Mouse (Mus musculus) neural tube, embryonic 14.5 days (tissue): ENCODE measurements around the gene Cd4. TPM values are rescaled to one million over a fixed set of nuclear protein-coding genes. Genes with fewer than 3 reads are reported as not detected.

Source experiments
- ATAC-seq: fragments of 200-750 bp; cut with Nextera tagmentation; 2 replicates; pipeline ENCODE4 v1.8.0; 2017; ENCODE audit warnings: low read depth, mild to moderate bottlenecking, moderate TSS enrichment, moderate library complexity
- H3K27ac ChIP-seq: fragments of 300-500 bp; sonication (generic); 2 replicates; pipeline ENCODE4 v1.5.1; 2014; ENCODE audit warnings: low read depth, mild to moderate bottlenecking, control low read depth, low read length, moderate library complexity, mixed read lengths
- H3K27me3 ChIP-seq: fragments of 300-500 bp; sonication (generic); 2 replicates; pipeline ENCODE4 v1.6.1; 2014; ENCODE audit warnings: low read length; ENCODE audit not compliant: control insufficient read depth, insufficient read depth
- H3K36me3 ChIP-seq: fragments of 300-500 bp; sonication (generic); 2 replicates; pipeline ENCODE4 v1.6.1; 2014; ENCODE audit warnings: low read length, mixed read lengths; ENCODE audit not compliant: control insufficient read depth, insufficient read depth
- H3K4me1 ChIP-seq: fragments of 300-500 bp; sonication (generic); 2 replicates; pipeline ENCODE4 v1.6.1; 2014; ENCODE audit warnings: low read length; ENCODE audit not compliant: control insufficient read depth, insufficient read depth
- H3K4me2 ChIP-seq: fragments of 300-500 bp; sonication (generic); 2 replicates; pipeline ENCODE4 v1.6.1; 2014; ENCODE audit warnings: mild to moderate bottlenecking, low read depth, low read length, control low read depth
- H3K4me3 ChIP-seq: fragments of 300-500 bp; sonication (generic); 2 replicates; pipeline ENCODE4 v1.5.1; 2014; ENCODE audit warnings: low read depth, low read length, control low read depth, mixed read lengths
- H3K9ac ChIP-seq: fragments of 300-500 bp; sonication (generic); replicated peaks from 2 replicates; pipeline ENCODE4 v1.6.1; 2014; ENCODE audit warnings: low read depth, mild to moderate bottlenecking, control low read depth, low read length, mixed read lengths
- H3K9me3 ChIP-seq: fragments of 300-500 bp; sonication (generic); 2 replicates; pipeline ENCODE4 v1.6.1; 2016; ENCODE audit warnings: low read length; ENCODE audit not compliant: control insufficient read depth
- WGBS: fragments of 180-500 bp; shearing (Covaris S2); extraction: QIAGEN DNeasy Blood & Tissue Kit; methylation state at CpG from one replicate; pipeline ENCODE4 v1.1.7; 2014; 5-methylcytosine and 5-hydroxymethylcytosine counted together
- polyA plus RNA-seq: library from polyadenylated mRNA; unstranded; fragments of >200 nt; fragmentation: Nextera tagmentation; extraction: Ambion mirVana; gene quantifications from 2 replicates; pipeline ENCODE4 v1.2.1, GENCODE M21; 2014

The Cd4 gene
- polyA plus RNA-seq, 1 experiment from 2014 or later: 0.12 TPM

DNA sequence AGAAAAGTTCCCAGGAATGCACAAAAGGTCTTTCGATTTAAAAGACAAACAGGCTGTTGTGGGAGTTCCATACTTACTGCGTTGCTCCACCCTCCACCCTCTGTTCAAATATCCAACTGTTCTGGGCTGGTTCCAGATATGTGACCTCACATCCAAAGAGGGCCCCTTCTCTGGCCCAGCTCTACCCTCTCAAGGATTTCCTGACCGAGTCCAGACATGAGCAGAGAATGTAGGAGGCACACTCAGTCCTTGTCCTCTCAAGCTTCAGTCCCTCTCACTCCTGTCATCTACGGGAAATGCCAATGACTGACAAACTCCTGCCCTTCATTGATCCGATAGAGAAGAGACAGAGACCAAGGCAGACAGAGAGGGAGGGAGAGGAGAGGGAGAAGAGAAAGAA lies 37.9 kb upstream of the Cd4 start:
- WGBS: 57% methylated on average over 5 of the region's 5 CpGs
- Histone ChIP-seq H3K9me3 (no peaks in the 10 kb centered on the region), H3K4me3 (no peak overlapping the region), H3K9ac (no peak overlapping the region), H3K27me3 (no peaks in the 10 kb centered on the region), H3K4me2 (no peak overlapping the region), H3K36me3 (no peaks in the 10 kb centered on the region), H3K4me1 (peaks cover 8% of the 10 kb centered on the region; the same call in 1 of the 2 replicates), H3K27ac (no peak overlapping the region)
- ATAC-seq: no peak

DNA sequence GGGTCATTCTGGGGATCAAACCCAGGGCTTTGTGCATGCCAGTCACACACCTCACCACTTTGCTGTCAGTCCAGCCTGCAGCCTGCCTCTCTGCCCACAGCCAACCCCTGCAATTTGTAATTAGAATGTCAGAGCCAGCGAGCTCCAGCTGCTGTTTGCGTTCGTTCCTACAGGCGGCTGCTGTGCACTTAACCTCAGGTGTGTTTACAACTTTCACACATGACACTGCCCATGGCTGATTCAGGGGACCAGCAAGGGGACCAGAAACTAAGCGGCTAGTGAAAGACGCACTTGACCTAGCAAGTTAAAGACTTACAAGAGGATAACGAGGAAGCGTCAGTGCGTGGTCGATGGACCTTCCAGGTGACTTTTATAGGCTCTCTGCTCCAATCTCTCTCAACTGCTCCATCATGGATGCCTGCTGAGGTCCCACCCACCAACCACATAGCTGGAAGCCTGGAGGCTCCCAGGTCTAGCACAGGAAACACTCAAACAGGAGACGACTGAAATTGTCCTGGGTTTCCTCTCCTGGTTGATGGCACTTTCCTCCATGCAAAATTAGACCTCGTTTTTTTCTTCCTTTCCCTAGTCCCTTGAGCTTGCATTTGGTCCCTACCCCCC lies 37.3 kb upstream of the Cd4 start:
- no peaks in the 10 kb centered on the region for H3K9me3 ChIP-seq
- 37% methylated on average over 12 of the region's 12 CpGs for WGBS
- no peak for ATAC-seq
- no peaks in the 10 kb centered on the region for H3K27me3 ChIP-seq
- H3K9ac ChIP-seq: no peak overlapping the region
- no peaks in the 10 kb centered on the region for H3K36me3 ChIP-seq
- H3K4me3 ChIP-seq: no peak overlapping the region
- H3K4me1 ChIP-seq: peaks cover 10% of the 10 kb centered on the region; the same call in 1 of the 2 replicates
- no peak overlapping the region for H3K4me2 ChIP-seq
- no peak overlapping the region for H3K27ac ChIP-seq

DNA sequence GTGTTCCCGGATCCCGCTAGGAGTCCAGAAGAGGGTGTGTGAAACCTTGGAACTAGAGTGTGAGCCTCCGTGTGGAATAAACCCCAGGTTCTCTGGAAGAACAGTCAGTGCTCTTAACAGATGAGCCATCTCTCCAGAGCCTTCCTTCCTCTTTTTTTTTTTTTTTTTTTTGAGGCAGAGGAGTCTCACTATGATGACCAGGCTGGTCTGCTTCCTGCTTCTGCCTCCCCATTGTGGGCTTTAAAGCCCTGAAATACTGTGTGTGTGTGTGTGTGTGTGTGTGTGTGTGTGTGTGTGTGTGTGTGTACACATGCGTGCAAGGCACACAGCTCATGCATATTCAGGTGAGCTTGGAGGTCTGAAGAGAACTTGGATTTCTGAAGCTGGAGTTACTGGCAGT lies 33.5 kb upstream of the Cd4 start:
- Histone ChIP-seq H3K9me3 (no peaks in the 10 kb centered on the region), H3K4me2 (no peak overlapping the region), H3K9ac (no peak overlapping the region), H3K27ac (peak overlapping the region; percentile 100; the same call in 1 of the 2 replicates), H3K36me3 (no peaks in the 10 kb centered on the region), H3K27me3 (no peaks in the 10 kb centered on the region), H3K4me3 (no peak overlapping the region), H3K4me1 (peaks cover 15% of the 10 kb centered on the region; the same call in 1 of the 2 replicates)
- WGBS: 65% methylated on average over 4 of the region's 4 CpGs
- no peak for ATAC-seq

DNA sequence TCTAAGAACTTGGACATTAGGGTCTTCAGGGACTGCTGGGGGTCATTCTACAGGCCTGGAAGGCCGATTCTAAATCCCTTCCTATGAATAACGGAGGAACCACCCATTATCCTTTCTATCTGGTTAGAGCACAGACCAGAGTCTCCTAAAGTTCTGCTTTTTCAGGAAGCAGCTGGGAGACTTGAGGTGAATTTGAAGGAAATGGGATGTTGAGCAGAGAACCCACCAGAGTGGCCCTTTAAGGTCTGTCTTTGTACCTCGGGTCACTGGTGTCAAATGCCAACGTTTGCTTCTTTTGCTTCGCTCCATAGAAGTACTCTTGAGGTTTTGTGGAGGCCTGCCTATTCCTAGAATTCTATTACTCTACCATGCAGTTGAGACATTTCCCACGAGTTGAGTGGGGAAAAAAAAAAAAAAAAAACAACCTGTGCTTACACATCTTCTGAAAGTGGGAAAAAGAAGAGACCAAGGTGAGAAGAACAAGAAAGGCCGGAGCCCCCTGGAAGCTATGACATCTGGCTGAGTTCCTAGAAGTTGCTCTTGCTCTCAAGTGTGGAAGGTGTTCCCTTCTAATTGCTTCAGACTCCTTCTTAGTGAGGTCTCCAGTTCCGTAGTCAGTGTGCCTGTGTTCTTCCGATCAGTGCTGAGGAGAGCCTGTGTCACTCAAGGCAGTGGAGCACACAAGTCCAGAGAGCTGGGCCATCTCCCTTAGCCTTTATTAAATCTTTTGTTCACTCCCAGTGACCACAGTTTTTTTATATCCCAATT lies 32.5 kb upstream of the Cd4 start:
- no peaks in the 10 kb centered on the region for H3K36me3 ChIP-seq
- 23% methylated on average over 9 of the region's 9 CpGs for WGBS
- no peak for ATAC-seq

DNA sequence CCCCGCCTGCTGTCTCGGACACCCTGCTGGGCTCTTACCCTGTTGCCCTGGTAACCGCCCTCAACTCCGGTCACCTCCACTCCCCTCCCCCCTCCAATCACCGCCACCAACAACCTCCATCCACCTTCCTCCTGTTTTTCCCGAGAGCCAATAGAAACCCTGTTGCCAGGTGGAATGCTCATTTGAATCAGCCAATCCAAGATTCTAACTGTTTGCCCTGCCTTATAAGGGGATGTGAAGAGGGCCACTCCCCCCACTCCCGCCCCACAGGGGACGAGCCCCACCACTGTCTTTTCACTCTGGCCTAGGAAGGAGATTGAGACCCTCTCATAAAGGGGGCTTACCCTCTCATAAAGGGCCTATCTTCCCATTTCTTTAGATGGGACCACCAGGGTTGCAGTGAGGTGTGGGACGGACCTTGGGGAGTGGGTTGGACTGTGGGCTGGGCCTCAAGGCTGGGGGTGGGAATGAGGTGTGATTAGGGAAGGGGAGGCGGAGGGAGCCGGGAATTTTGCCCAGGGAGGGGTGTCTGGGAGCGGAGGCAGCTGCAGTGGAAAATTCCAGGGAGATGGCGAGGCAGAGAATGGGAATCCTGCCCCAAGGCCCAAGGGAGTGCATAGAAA lies 31.8 kb upstream of the Cd4 start, which contains the start of gene Ptms:
TSS of gene Ptms (minus strand) at position 409 of the 623 bp plus-strand sequence.
- Histone ChIP-seq H3K9me3 (no peaks in the 10 kb centered on the region), H3K27me3 (no peaks in the 10 kb centered on the region), H3K4me1 (peaks cover 26% of the 10 kb centered on the region), H3K9ac (peak within 1 kb of the TSS; percentile 49), H3K36me3 (peaks cover under 1% of the 10 kb centered on the region; the same call in 1 of the 2 replicates), H3K27ac (peak within 1 kb of the TSS; percentile 100), H3K4me3 (peak within 1 kb of the TSS; percentile 20; the same call in 1 of the 2 replicates), H3K4me2 (peak within 1 kb of the TSS; percentile 100)
- ATAC-seq: peak; percentile 85
- WGBS: 1% methylated on average over 13 of the region's 13 CpGs

More for the DNA sequence above, 32.5 kb upstream of the Cd4 start:
- Histone ChIP-seq H3K9me3 (no peaks in the 10 kb centered on the region), H3K4me3 (peak overlapping the region; percentile 20; the same call in 1 of the 2 replicates), H3K4me2 (peak overlapping the region; percentile 100), H3K4me1 (peaks cover 19% of the 10 kb centered on the region), H3K27ac (peak overlapping the region; percentile 100), H3K27me3 (no peaks in the 10 kb centered on the region), H3K9ac (peak overlapping the region; percentile 49; the same call in 1 of the 2 replicates)

DNA sequence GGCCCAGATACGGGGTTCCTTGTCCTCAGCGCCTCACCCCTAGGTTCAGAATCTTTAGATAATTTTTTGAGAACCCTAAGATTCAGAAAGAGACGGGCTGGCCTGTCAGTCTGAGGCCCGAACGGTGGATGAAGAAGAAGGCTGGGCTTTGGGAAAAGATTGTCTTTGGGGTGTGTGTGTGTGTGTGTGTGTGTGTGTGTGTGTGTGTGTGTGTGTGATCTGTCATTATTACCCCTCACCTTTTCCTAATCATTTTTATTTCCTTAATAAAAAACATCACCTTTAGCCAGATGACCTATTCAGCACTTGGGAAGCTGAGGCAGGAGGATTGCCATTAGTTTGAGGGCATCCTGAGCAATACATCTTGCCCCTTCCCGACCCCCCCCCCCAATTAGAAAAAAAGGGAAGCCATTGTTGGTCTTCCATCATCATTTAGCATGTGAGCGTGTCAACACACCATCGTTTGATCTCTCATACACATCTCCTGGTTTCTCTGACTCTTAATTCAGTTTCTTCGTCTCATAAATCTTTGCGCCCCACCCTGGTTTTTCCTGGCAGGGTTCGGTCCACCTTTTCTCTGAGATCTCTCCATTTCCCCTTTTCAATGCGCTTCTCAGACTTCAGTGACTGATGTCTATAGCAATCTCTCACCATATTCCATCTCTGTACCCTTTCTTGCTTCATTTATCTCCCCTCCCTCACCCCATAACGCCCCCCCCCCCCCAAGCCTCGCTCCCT lies 31.0 kb upstream of the Cd4 start:
- 14% methylated on average over 14 of the region's 14 CpGs for WGBS
- H3K4me1 ChIP-seq: peaks cover 31% of the 10 kb centered on the region

DNA sequence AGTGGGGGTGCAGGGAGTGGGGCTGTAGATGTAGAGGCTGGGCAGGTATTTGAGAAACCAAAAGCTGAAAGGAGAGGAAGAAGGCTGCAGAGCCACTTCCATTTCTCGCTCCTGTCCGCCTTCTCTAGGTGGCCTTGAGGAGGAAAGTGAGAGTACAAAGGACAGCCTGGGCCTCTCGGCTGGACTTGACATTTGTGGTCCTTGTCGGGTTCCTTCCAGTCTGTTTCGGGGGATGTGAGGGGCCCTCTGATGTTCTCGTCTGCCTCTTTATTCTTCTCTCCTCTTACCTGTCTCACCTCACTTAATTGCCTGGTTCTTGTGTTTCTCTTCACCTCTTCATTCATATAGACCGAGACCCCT lies 30.3 kb upstream of the Cd4 start:
- H3K4me1 ChIP-seq: peaks cover 31% of the 10 kb centered on the region
- WGBS: 5% methylated on average over 7 of the region's 7 CpGs
- no peak for ATAC-seq
- H3K36me3 ChIP-seq: peaks cover 15% of the 10 kb centered on the region
- H3K9me3 ChIP-seq: no peaks in the 10 kb centered on the region
- H3K4me3 ChIP-seq: peak overlapping the region; percentile 91
- H3K27ac ChIP-seq: peak overlapping the region; percentile 100
- H3K9ac ChIP-seq: peak overlapping the region; percentile 100
- H3K4me2 ChIP-seq: peak overlapping the region; percentile 100
- H3K27me3 ChIP-seq: no peaks in the 10 kb centered on the region

More for the DNA sequence above, 31.0 kb upstream of the Cd4 start:
- Histone ChIP-seq H3K36me3 (peaks cover 8% of the 10 kb centered on the region), H3K27ac (peak overlapping the region; percentile 100), H3K9ac (peak overlapping the region; percentile 100; the same call in 1 of the 2 replicates), H3K9me3 (no peaks in the 10 kb centered on the region), H3K4me3 (peak overlapping the region; percentile 91), H3K4me2 (peak overlapping the region; percentile 100), H3K27me3 (no peaks in the 10 kb centered on the region)
- ATAC-seq: no peak

DNA sequence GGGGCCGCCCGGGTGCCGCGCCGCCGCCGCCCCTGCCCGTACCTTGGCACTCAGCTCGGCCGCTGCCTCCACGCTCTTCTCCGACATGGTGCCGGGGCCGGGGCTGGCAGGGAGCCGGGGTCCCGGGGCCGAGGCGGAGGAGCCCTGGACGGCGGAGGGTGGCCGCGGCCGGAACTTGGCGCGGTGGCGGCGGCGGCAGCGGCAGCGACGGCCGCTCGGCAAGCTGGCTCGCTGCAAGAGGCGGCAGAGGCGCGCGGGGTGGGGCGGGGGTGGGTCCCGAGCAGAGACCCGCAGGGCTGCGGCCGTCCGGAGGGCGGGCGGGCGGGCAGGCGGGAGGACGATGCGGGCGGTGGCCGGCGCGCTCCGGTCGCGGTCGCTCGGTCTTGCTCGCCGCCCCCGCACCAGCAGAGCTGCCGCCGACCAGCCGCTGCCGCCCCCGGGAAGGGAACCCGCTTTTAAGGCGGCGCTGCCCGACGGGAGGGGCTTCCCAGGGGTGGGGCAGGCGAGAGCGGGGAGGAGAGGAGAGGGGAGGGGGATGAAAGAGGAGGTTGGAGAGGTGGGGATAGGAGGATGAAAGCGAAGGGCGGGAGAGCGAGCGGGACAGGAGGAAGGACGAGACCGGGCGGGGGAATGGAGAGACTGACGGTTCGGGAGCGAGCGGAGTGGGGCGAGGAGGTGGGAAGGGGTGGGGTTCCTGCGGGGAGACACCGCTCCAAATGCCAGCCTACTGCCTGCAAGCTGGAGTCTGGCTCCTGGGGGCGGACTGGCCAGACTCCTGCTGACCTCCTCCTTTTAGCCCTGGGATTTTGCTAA lies 29.7 kb upstream of the Cd4 start:
- ATAC-seq: peak; percentile 72
- under 1% methylated on average over 33 of the region's 89 CpGs for WGBS
- peaks cover 31% of the 10 kb centered on the region for H3K4me1 ChIP-seq

More for the DNA sequence above, 29.7 kb upstream of the Cd4 start:
- H3K36me3 ChIP-seq: peaks cover 21% of the 10 kb centered on the region
- H3K9ac ChIP-seq: peak overlapping the region; percentile 100
- H3K27ac ChIP-seq: peak overlapping the region; percentile 100
- no peaks in the 10 kb centered on the region for H3K9me3 ChIP-seq
- peak overlapping the region; percentile 91 for H3K4me3 ChIP-seq
- peak overlapping the region; percentile 100 for H3K4me2 ChIP-seq
- H3K27me3 ChIP-seq: no peaks in the 10 kb centered on the region
